Mouse (Mus musculus) midbrain, embryonic 14.5 days (tissue): ENCODE measurements around the gene Popdc2. TPM values are rescaled to one million over a fixed set of nuclear protein-coding genes. Genes with fewer than 3 reads are reported as not detected.

Experiments
- ATAC-seq: fragments of 200-750 bp; cut with Nextera tagmentation; 2 replicates; pipeline ENCODE4 v1.8.0; 2017; ENCODE audit warnings: moderate number of reproducible peaks, moderate library complexity; ENCODE audit not compliant: low FRiP score, low TSS enrichment
- DNase-seq: peaks from one replicate; pipeline ENCODE4 v3.0.0-alpha.2; 2015
- H3K27ac ChIP-seq: fragments of 300-500 bp; sonication (generic); replicated peaks from 2 replicates; pipeline ENCODE4 v1.5.1; 2014; ENCODE audit warnings: mild to moderate bottlenecking, low read depth, low read length, moderate library complexity
- H3K27me3 ChIP-seq: fragments of 300-500 bp; sonication (generic); 2 replicates; pipeline ENCODE4 v1.6.1; 2014; ENCODE audit warnings: low read length, control low read depth, mixed read lengths; ENCODE audit not compliant: control insufficient read depth, insufficient read depth
- H3K36me3 ChIP-seq: fragments of 300-500 bp; sonication (generic); 2 replicates; pipeline ENCODE4 v1.6.1; 2014; ENCODE audit warnings: low read length, control low read depth; ENCODE audit not compliant: control insufficient read depth, insufficient read depth
- H3K4me1 ChIP-seq: fragments of 300-500 bp; sonication (generic); 2 replicates; pipeline ENCODE4 v1.6.1; 2014; ENCODE audit warnings: mild to moderate bottlenecking, antibody characterized with exemption, low read length, control low read depth; ENCODE audit not compliant: control insufficient read depth, insufficient read depth
- H3K4me2 ChIP-seq: fragments of 300-500 bp; sonication (generic); 2 replicates; pipeline ENCODE4 v1.6.1; 2014; ENCODE audit warnings: mild to moderate bottlenecking, low read length, moderate library complexity
- H3K4me3 ChIP-seq: fragments of 300-500 bp; sonication (generic); replicated peaks from 2 replicates; pipeline ENCODE4 v1.5.1; 2014; ENCODE audit warnings: low read depth, low read length
- H3K9ac ChIP-seq: fragments of 300-500 bp; sonication (generic); replicated peaks from 2 replicates; pipeline ENCODE4 v1.6.1; 2014; ENCODE audit warnings: mild to moderate bottlenecking, low read length, moderate library complexity
- H3K9me3 ChIP-seq: fragments of 300-500 bp; sonication (generic); 2 replicates; pipeline ENCODE4 v1.6.1; 2016; ENCODE audit warnings: low read length, control low read depth, mixed read lengths; ENCODE audit not compliant: control insufficient read depth
- WGBS: fragments of 180-500 bp; shearing (Covaris S2); extraction: QIAGEN DNeasy Blood & Tissue Kit; methylation state at CpG from one replicate; pipeline ENCODE4 v1.1.7; 2014; 5-methylcytosine and 5-hydroxymethylcytosine counted together
- polyA plus RNA-seq: library from polyadenylated mRNA; unstranded; fragments of >200 nt; fragmentation: Nextera tagmentation; extraction: Ambion mirVana; gene quantifications from 2 replicates; pipeline ENCODE4 v1.2.1, GENCODE M21; 2014

Popdc2 gene
- polyA plus RNA-seq, 1 experiment from 2014 or later = 0.51 TPM

DNA sequence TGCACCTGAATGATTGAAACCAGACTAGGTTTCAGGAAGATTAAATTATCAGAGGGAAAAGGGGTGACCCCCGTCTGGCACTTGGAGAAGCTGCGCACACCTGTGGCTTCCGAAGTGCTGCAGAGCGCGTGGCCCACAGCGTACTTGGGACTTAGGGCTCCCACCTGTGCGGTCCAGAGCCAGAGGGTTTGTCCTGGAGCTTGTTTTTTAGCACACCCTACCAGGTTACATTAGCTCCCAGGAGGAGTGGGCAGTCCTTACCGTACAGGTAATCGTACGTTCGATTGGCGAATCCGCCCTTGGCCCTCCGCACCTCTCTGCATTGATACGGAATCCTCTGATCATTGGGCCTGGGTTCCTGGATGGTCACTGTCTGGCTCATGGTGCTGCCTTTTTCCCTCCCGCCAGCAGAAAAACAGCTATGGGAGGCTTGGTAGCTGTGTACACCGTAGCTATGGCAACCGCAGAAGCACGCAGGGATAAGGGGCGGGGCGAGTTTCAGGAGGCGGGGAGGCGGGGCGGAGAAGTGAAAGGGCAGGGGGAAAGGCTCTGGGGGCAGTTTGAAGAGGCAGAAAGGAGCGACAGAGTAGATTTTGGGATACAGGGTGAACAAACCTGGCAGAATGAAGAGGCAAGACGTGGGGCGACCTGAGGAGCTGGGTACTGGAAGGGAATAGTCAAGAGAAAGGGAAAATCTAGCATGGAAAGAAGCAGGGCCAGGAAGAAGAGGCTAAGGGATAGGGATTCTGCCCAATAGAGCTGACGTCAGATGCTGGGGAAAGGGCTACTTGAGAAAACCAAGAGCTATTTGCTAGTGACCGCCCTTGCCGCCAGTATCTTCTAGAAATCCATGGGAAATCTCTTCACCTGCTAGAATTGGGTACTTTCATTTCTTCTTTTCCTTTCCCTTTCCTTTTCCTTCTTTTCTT, 20.3 kb upstream of the Popdc2 start, which contains the start of gene Maats1:
Maats1 (minus strand) TSS at position 748 of the 929 bp plus-strand sequence.
- Histone ChIP-seq H3K4me1 (0 out of 2 replicates have a peak, but pooled peaks cover 4% of the 10 kb centered on the region), H3K9ac (peak within 1 kb of the TSS; percentile 55), H3K4me3 (peak within 1 kb of the TSS; percentile 38), H3K9me3 (no peaks in the 10 kb centered on the region), H3K27me3 (no peaks in the 10 kb centered on the region), H3K36me3 (no peaks in the 10 kb centered on the region), H3K4me2 (peak within 1 kb of the TSS; percentile 75), H3K27ac (no peak within 1 kb of the TSS)
- DNase-seq (peak; percentile 90), ATAC-seq (peak; percentile 89)
- WGBS = 7% methylated on average over 30 of the region's 30 CpGs

DNA sequence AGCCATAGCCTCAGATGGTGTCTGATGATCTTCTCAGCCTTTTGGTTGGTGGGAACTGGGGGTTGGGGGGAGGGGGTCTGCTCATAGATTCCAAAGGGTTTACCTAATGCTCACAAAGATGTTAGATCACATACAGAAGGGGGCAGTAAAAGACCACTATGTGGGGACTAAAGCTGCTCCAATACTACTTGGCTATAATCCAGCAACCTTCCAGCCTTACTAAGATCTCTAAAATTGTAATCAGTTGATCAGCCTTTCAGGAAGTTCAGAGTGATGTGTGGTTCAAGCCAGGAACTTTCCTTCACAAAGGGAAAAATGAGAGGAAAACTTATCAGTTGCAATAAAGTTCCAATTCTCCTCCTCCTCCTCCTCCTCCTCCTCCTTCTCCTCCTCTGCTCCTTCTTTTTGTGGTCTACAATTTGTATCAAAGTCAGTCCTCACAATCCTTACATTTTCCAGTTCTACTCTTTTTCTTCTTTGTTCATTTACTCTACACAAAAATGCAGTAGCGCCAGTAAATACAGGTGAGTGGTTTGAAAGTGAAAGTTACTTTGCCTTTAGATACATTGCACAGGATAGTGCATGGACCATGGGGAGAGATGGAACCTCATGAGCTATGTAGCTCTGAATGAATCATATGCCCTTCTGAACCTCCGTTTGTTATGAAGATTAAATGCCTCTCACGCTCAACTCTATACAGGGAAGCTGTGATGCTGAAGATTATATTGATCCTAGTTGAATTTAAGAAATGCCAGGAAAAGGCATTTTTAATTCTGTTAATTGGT, 16.9 kb upstream of the Popdc2 start:
- H3K9ac ChIP-seq = no peak overlapping the region
- H3K9me3 ChIP-seq = no peaks in the 10 kb centered on the region
- no peak overlapping the region for H3K4me3 ChIP-seq
- DNase-seq (peak; percentile 81), ATAC-seq (no peak)
- whole genome bisulfite sequencing = 81% methylated on average over 3 of the region's 3 CpGs
- H3K27me3 ChIP-seq = no peaks in the 10 kb centered on the region
- H3K36me3 ChIP-seq = peaks cover 9% of the 10 kb centered on the region
- H3K27ac ChIP-seq = no peak overlapping the region
- no peak overlapping the region for H3K4me2 ChIP-seq
- peaks cover 11% of the 10 kb centered on the region for H3K4me1 ChIP-seq

DNA sequence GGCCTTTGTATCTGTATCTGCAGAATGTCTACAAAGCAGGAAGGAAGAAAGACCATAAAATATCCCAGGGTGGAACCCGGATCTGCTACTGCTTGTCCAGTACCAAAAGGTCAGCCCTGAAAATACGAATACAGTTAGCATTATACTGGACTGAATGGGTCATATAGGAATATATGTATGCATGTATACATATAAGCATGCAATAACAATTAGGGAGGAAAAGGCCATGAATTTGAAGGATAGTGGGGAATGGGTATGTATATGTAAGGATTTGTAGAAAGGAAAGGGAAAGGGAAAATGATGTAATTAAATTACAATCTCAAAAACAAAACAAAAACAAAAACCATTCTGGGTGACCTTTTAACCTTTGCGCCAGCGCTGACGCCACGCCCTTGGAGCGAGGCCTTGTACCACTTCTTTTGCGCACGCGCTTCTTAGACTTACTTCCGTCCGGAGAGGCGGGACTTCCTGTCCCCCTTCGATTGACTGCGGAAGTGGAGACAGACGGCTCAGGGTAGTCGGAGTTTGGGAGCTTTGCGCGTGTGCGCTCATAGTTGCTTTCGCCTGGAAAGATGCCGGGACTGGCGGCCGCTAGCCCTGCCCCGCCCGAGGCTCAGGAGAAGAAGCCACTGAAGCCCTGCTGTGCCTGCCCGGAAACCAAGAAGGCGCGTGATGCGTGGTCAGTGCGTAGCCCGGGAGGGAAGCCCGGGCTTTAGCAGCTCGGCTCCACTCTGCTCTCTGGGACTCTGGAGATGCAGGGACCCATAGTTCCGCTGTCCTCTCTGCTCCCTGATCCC, 15.3 kb upstream of the Popdc2 start, which contains the start of the genes Cox17 and Gm21987:
Cox17 (plus strand) TSS at position 463 of the 797 bp plus-strand sequence.
Gm21987 (plus strand) TSS at position 512 of the 797 bp plus-strand sequence.
- 3% methylated on average over 35 of the region's 35 CpGs for WGBS
- Histone ChIP-seq H3K4me3 (peak within 1 kb of the TSS; percentile 76), H3K9me3 (no peaks in the 10 kb centered on the region), H3K4me2 (peak within 1 kb of the TSS; percentile 67), H3K4me1 (peaks cover 7% of the 10 kb centered on the region), H3K27ac (peak within 1 kb of the TSS; percentile 85), H3K9ac (peak within 1 kb of the TSS; percentile 84), H3K27me3 (no peaks in the 10 kb centered on the region), H3K36me3 (peaks cover 24% of the 10 kb centered on the region)
- DNase-seq = peak; percentile 97
- peak; percentile 97 for ATAC-seq

DNA sequence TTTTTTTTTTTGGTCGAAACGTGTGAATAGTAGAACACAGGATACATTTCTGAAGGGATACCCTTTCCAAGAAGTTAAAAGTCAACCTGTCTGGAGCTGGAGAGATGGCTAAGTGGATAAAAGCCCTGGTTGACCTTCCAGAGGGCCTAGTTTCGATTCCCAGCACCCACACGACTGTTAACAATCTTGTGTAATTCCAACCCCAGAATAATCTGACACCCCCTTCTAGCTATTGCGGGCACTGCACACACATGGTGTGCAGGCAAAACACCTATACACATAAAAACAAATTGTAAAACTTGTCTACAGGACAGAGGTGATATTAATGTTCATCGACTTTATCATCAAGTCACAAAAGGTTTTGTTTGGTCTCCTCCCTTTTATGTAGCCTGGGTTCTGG, 14.4 kb upstream of the Popdc2 start:
- Histone ChIP-seq H3K27me3 (no peaks in the 10 kb centered on the region), H3K27ac (no peak overlapping the region), H3K36me3 (peaks cover 31% of the 10 kb centered on the region), H3K9me3 (no peaks in the 10 kb centered on the region), H3K4me1 (peaks cover 7% of the 10 kb centered on the region), H3K9ac (peak overlapping the region; percentile 84), H3K4me3 (peak overlapping the region; percentile 76), H3K4me2 (peak overlapping the region; percentile 67)
- DNase-seq (no peak), ATAC-seq (no peak)
- WGBS = 62% methylated on average over 6 of the region's 6 CpGs

- WGBS = 96% methylated on average over 9 of the region's 9 CpGs
- no peak overlapping the region for H3K27ac ChIP-seq
- H3K4me2 ChIP-seq = no peak overlapping the region
- no peak overlapping the region for H3K4me3 ChIP-seq
- peaks cover 7% of the 10 kb centered on the region for H3K4me1 ChIP-seq
- DNase-seq (no peak), ATAC-seq (no peak)
- no peak overlapping the region for H3K9ac ChIP-seq
- no peaks in the 10 kb centered on the region for H3K9me3 ChIP-seq
- H3K36me3 ChIP-seq = peaks cover 34% of the 10 kb centered on the region
- no peaks in the 10 kb centered on the region for H3K27me3 ChIP-seq
Measured at GRCm38 (mm10) chr16:38348217-38348761, 13.7 kb upstream of the Popdc2 start.

- peaks cover 34% of the 10 kb centered on the region for H3K36me3 ChIP-seq
- no peak overlapping the region for H3K27ac ChIP-seq
- H3K4me2 ChIP-seq = no peak overlapping the region
- ATAC-seq (no peak), DNase-seq (no peak)
- no peaks in the 10 kb centered on the region for H3K27me3 ChIP-seq
- H3K9ac ChIP-seq = no peak overlapping the region
- no peak overlapping the region for H3K4me3 ChIP-seq
- H3K9me3 ChIP-seq = no peaks in the 10 kb centered on the region
- H3K4me1 ChIP-seq = peaks cover 7% of the 10 kb centered on the region
- WGBS = 96% methylated on average over 2 of the region's 2 CpGs
Measured at GRCm38 (mm10) chr16:38349881-38350280, 12.1 kb upstream of the Popdc2 start.

GRCm38 (mm10) chr16:38350361-38350855, 11.6 kb upstream of the Popdc2 start:
- no peak for DNase-seq
- no peaks in the 10 kb centered on the region for H3K9me3 ChIP-seq
- H3K4me2 ChIP-seq = no peak overlapping the region
- no peak for ATAC-seq
- no peak overlapping the region for H3K4me3 ChIP-seq
- WGBS = 87% methylated on average over 7 of the region's 7 CpGs
- no peak overlapping the region for H3K9ac ChIP-seq
- peaks cover 34% of the 10 kb centered on the region for H3K36me3 ChIP-seq
- no peaks in the 10 kb centered on the region for H3K27me3 ChIP-seq
- no peak overlapping the region for H3K27ac ChIP-seq
- H3K4me1 ChIP-seq = peaks cover 7% of the 10 kb centered on the region

DNA sequence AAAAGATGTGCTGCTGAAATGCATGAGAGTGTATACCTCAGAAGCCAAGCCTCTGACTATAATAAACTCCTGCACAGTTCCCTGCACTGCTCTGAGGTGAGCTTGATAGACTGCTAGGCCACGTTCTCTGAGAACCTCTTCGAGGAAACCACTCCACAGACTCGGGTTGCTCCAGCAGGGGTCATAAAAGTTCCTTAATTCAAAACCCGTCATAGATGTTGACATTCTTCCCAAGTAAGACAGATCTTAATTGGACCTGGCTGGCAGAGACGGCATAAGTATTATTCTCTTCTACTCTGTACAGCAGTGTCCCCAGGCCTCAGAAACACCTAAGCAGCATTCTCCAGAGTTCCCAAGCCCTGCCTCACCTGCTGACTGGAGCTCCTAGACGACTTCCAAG, 11.1 kb upstream of the Popdc2 start:
- no peaks in the 10 kb centered on the region for H3K27me3 ChIP-seq
- WGBS = 85% methylated on average over 6 of the region's 6 CpGs
- ATAC-seq = no peak
- DNase-seq = no peak
- H3K4me1 ChIP-seq = peaks cover 7% of the 10 kb centered on the region
- H3K36me3 ChIP-seq = peaks cover 34% of the 10 kb centered on the region
- no peak overlapping the region for H3K4me2 ChIP-seq
- H3K9me3 ChIP-seq = no peaks in the 10 kb centered on the region
- H3K9ac ChIP-seq = no peak overlapping the region
- H3K4me3 ChIP-seq = no peak overlapping the region
- H3K27ac ChIP-seq = no peak overlapping the region
